Mouse (Mus musculus) effector memory CD4-positive, alpha-beta T cell, adult 5 months (primary cell): ENCODE data around the gene Acot8. TPM values are rescaled to one million over a fixed set of nuclear protein-coding genes. Genes with fewer than 3 reads are reported as not detected.

Experiments used
- polyA plus RNA-seq: library from polyadenylated mRNA; unstranded; fragments of 100-300 nt; shearing (Covaris generic); gene quantifications from one replicate; pipeline ENCODE4 v1.2.1, GENCODE M21; 2017

The Acot8 gene
- 27.0 TPM for polyA plus RNA-seq

GRCm38 (mm10) chr2:164804533-164805331 is at the start of gene Acot8, which contains the start of gene Zswim3:
Gene Acot8 (minus strand): TSS chr2:164804882.
Gene Zswim3 (plus strand): TSS chr2:164805098.

GRCm38 (mm10) chr2:164833314-164833959 is 28.8 kb upstream of the Acot8 start, which contains the start of gene Neurl2:
Gene Neurl2 (minus strand): TSS chr2:164833456.

GRCm38 (mm10) chr2:164832748-164833301 is 28.1 kb upstream of the Acot8 start, which contains the start of gene Ctsa:
Gene Ctsa (plus strand): TSS chr2:164832873.

GRCm38 (mm10) chr2:164828437-164828836 is 23.8 kb upstream of the Acot8 start, which contains the start of gene Spata25:
Gene Spata25 (minus strand): TSS chr2:164828537.

GRCm38 (mm10) chr2:164822636-164823165 is 18.0 kb upstream of the Acot8 start, which contains the start of gene Zswim1:
Gene Zswim1 (plus strand): TSS chr2:164822686.

GRCm38 (mm10) chr2:164785481-164786387 is 18.9 kb downstream of the Acot8 start, which contains the start of gene Snx21:
Gene Snx21 (plus strand): TSS chr2:164785823.

GRCm38 (mm10) chr2:164779481-164780086 is 25.1 kb downstream of the Acot8 start, which contains the start of gene Tnnc2:
Gene Tnnc2 (minus strand): TSS chr2:164779967.

GRCm38 (mm10) chr2:164769258-164770037 is 35.2 kb downstream of the Acot8 start, which contains the start of gene Ube2c:
Gene Ube2c (plus strand): TSS chr2:164769898.

GRCm38 (mm10) chr2:164745843-164746479 is 58.7 kb downstream of the Acot8 start, which contains the start of the genes Wfdc3 and Dnttip1:
Gene Wfdc3 (minus strand): TSS chr2:164745931.
Gene Dnttip1 (plus strand): TSS chr2:164745983.

Other genes starting within 250 kb of the Acot8 start
- gene Wfdc2, start 242.5 kb downstream of the Acot8 start, polyA plus RNA-seq, result not detected
- gene Spint3, start 231.4 kb downstream of the Acot8 start, polyA plus RNA-seq, result not detected
- not detected for gene Wfdc6a, start 219.4 kb downstream of the Acot8 start, polyA plus RNA-seq
- gene Eppin, start 211.3 kb downstream of the Acot8 start, polyA plus RNA-seq, result not detected
- not detected for gene Wfdc6b, start 191.4 kb downstream of the Acot8 start, polyA plus RNA-seq
- not detected for gene Wfdc8, start 191.3 kb downstream of the Acot8 start, polyA plus RNA-seq
- gene Wfdc16, start 166.1 kb downstream of the Acot8 start, polyA plus RNA-seq, result not detected
- gene Wfdc10, start 148.8 kb downstream of the Acot8 start, polyA plus RNA-seq, result not detected
- not detected for gene Wfdc9, start 148.3 kb downstream of the Acot8 start, polyA plus RNA-seq
- gene Wfdc11, start 130.8 kb downstream of the Acot8 start, polyA plus RNA-seq, result not detected
- not detected for gene Wfdc13, start 119.8 kb downstream of the Acot8 start, polyA plus RNA-seq
- gene Spint4, start 106.4 kb downstream of the Acot8 start, polyA plus RNA-seq, result not detected
- gene Spint5, start 89.6 kb downstream of the Acot8 start, polyA plus RNA-seq, result not detected
- 0.31 TPM for gene Wfdc3, start 59.0 kb downstream of the Acot8 start, polyA plus RNA-seq
- 53.3 TPM for gene Dnttip1, start 58.9 kb downstream of the Acot8 start, polyA plus RNA-seq
- gene Ube2c, start 35.0 kb downstream of the Acot8 start, polyA plus RNA-seq, result 0.85 TPM
- gene Tnnc2, start 24.9 kb downstream of the Acot8 start, polyA plus RNA-seq, result not detected
- gene Snx21, start 19.1 kb downstream of the Acot8 start, polyA plus RNA-seq, result 3.2 TPM
- gene Zswim3, start 216 bp upstream of the Acot8 start, polyA plus RNA-seq, result 3.1 TPM
- gene Zswim1, start 17.8 kb upstream of the Acot8 start, polyA plus RNA-seq, result 14.0 TPM
- not detected for gene Spata25, start 23.7 kb upstream of the Acot8 start, polyA plus RNA-seq
- 127 TPM for gene Ctsa, start 28.0 kb upstream of the Acot8 start, polyA plus RNA-seq
- 0.77 TPM for gene Neurl2, start 28.6 kb upstream of the Acot8 start, polyA plus RNA-seq
- gene Pltp, start 52.8 kb upstream of the Acot8 start, polyA plus RNA-seq, result 5.0 TPM
- gene Pcif1, start 74.4 kb upstream of the Acot8 start, polyA plus RNA-seq, result 133 TPM
- 40.2 TPM for gene Zfp335, start 106.9 kb upstream of the Acot8 start, polyA plus RNA-seq
- gene Mmp9, start 135.9 kb upstream of the Acot8 start, polyA plus RNA-seq, result 3.1 TPM
- gene Slc12a5, start 155.9 kb upstream of the Acot8 start, polyA plus RNA-seq, result 0.54 TPM
- gene Ncoa5, start 230.0 kb upstream of the Acot8 start, polyA plus RNA-seq, result 36.7 TPM